Mouse (Mus musculus) heart, adult 2 months (tissue): ENCODE results near the gene Galns.

Source experiments
- CTCF ChIP-seq: fragments of 200-600 bp; IDR thresholded peaks from 2 replicates; pipeline ENCODE4 v1.8.1; 2022; ENCODE audit warnings: antibody characterized with exemption, mild to moderate bottlenecking, moderate library complexity
- EP300 ChIP-seq: fragments of 200-500 bp; IDR thresholded peaks from 2 replicates; pipeline ENCODE4 v1.6.1; 2011; ENCODE audit warnings: low read depth, low read length, control low read depth; ENCODE audit not compliant: insufficient read depth

DNA sequence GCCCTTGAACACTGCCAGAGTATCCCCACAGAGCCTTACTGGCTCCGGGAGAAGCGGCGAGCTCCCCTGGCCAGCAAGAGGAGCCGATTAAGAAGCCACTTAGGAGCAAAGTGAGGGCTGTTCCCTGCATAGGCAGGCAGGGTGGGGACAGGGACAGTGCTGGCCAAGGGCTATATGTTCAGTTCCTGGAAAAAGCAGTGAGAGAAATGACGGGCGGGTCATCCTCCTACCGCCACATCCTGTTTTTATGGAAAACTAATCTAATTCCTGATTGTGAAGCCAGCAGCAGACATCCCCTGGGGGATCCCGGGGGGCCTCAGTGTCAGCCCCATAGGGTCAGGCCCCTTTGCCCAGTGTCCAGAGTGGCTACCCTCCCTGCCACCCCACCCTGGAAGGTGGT lies 80.0 kb downstream of the Galns start:
- TF ChIP-seq CTCF: no peak
- TF ChIP-seq EP300: no peak
